Mouse (Mus musculus) midbrain, postnatal 0 days (tissue): ENCODE results near the gene Susd2. TPM values are rescaled to one million over a fixed set of nuclear protein-coding genes. Genes with fewer than 3 reads are reported as not detected.

Source experiments
- ATAC-seq: fragments of 200-750 bp; cut with Nextera tagmentation; 2 replicates; pipeline ENCODE4 v1.8.0; 2017; ENCODE audit warnings: moderate number of reproducible peaks, mild to moderate bottlenecking, moderate TSS enrichment, moderate library complexity; ENCODE audit not compliant: low FRiP score
- DNase-seq: peaks from one replicate; pipeline ENCODE4 v3.0.0-alpha.2; 2015; ENCODE audit warnings: low spot score
- H3K27ac ChIP-seq: fragments of 300-500 bp; sonication (generic); 2 replicates; pipeline ENCODE4 v1.5.1; 2014; ENCODE audit warnings: low read depth, mild to moderate bottlenecking, low read length, mixed read lengths
- H3K27me3 ChIP-seq: fragments of 300-500 bp; sonication (generic); 2 replicates; pipeline ENCODE4 v1.6.1; 2014; ENCODE audit warnings: low read length, control low read depth, mixed read lengths; ENCODE audit not compliant: insufficient read depth
- H3K36me3 ChIP-seq: fragments of 300-500 bp; sonication (generic); 2 replicates; pipeline ENCODE4 v1.6.1; 2014; ENCODE audit warnings: low read length, control low read depth, mixed read lengths; ENCODE audit not compliant: insufficient read depth
- H3K4me1 ChIP-seq: fragments of 300-500 bp; sonication (generic); 2 replicates; pipeline ENCODE4 v1.6.1; 2014; ENCODE audit warnings: mild to moderate bottlenecking, control low read depth, antibody characterized with exemption, low read length, mixed read lengths; ENCODE audit not compliant: insufficient read depth
- H3K4me2 ChIP-seq: fragments of 300-500 bp; sonication (generic); 2 replicates; pipeline ENCODE4 v1.6.1; 2014; ENCODE audit warnings: low read depth, mild to moderate bottlenecking, low read length, mixed read lengths; ENCODE audit not compliant: poor library complexity, severe bottlenecking
- H3K4me3 ChIP-seq: fragments of 300-500 bp; sonication (generic); 2 replicates; pipeline ENCODE4 v1.5.1; 2014; ENCODE audit warnings: low read depth, mild to moderate bottlenecking, low read length, moderate library complexity
- H3K9ac ChIP-seq: fragments of 300-500 bp; sonication (generic); replicated peaks from 2 replicates; pipeline ENCODE4 v1.6.1; 2014; ENCODE audit warnings: mild to moderate bottlenecking, low read length, moderate library complexity, mixed read lengths; ENCODE audit not compliant: poor library complexity, severe bottlenecking
- H3K9me3 ChIP-seq: fragments of 300-500 bp; sonication (generic); 2 replicates; pipeline ENCODE4 v1.6.1; 2016; ENCODE audit warnings: low read length, control low read depth
- CTCF ChIP-seq: IDR thresholded peaks from 2 replicates; pipeline ENCODE4 v1.5.1; 2016; ENCODE audit warnings: antibody characterized with exemption, mild to moderate bottlenecking
- WGBS: fragments of 180-500 bp; shearing (Covaris S2); extraction: QIAGEN DNeasy Blood & Tissue Kit; methylation state at CpG from one replicate; pipeline ENCODE4 v1.1.7; 2014; 5-methylcytosine and 5-hydroxymethylcytosine counted together
- polyA plus RNA-seq: library from polyadenylated mRNA; unstranded; fragments of >200 nt; fragmentation: Nextera tagmentation; extraction: Ambion mirVana; gene quantifications from 2 replicates; pipeline ENCODE4 v1.2.1, GENCODE M21; 2015
- total RNA-seq: library from RNA; depleted of rRNA; stranded (reverse); fragments of >200 nt; gene quantifications from 2 replicates; pipeline ENCODE4 v1.2.3, GENCODE M21; 2014

Gene Susd2
- total and polyA plus RNA-seq, 2 experiments from 2014 or later, result 4.8 to 7.8 TPM

GRCm38 (mm10) chr10:75635693-75636055, 8.1 kb downstream of the Susd2 start:
- Histone ChIP-seq H3K4me3 (no peak overlapping the region), H3K27ac (no peak overlapping the region), H3K9me3 (no peaks in the 10 kb centered on the region), H3K9ac (no peak overlapping the region), H3K4me1 (no peaks in the 10 kb centered on the region), H3K4me2 (no peak overlapping the region), H3K36me3 (no peaks in the 10 kb centered on the region), H3K27me3 (no peaks in the 10 kb centered on the region)
- TF ChIP-seq CTCF, result peak; percentile 86
- 5% methylated on average over 9 of the region's 9 CpGs for WGBS
- ATAC-seq, result no peak
- peak; percentile 79 for DNase-seq

GRCm38 (mm10) chr10:75635019-75635692, 8.7 kb downstream of the Susd2 start:
- Histone ChIP-seq H3K4me2 (no peak overlapping the region), H3K4me3 (no peak overlapping the region), H3K36me3 (no peaks in the 10 kb centered on the region), H3K4me1 (no peaks in the 10 kb centered on the region), H3K27me3 (no peaks in the 10 kb centered on the region), H3K27ac (no peak overlapping the region), H3K9ac (no peak overlapping the region), H3K9me3 (no peaks in the 10 kb centered on the region)
- ATAC-seq (no peak), DNase-seq (no peak)
- 67% methylated on average over 14 of the region's 14 CpGs for WGBS
- TF ChIP-seq CTCF, result no peak

- Histone ChIP-seq H3K36me3 (no peaks in the 10 kb centered on the region), H3K27ac (no peak overlapping the region), H3K4me1 (no peaks in the 10 kb centered on the region), H3K4me3 (no peak overlapping the region), H3K4me2 (no peak overlapping the region), H3K27me3 (no peaks in the 10 kb centered on the region), H3K9me3 (no peaks in the 10 kb centered on the region), H3K9ac (no peak overlapping the region)
- ATAC-seq (no peak), DNase-seq (no peak)
- WGBS, result 93% methylated on average over 8 of the region's 8 CpGs
- no peak for TF ChIP-seq CTCF
Observed at GRCm38 (mm10) chr10:75634610-75635009, 9.2 kb downstream of the Susd2 start.

GRCm38 (mm10) chr10:75633576-75634139, 10.2 kb downstream of the Susd2 start:
- Histone ChIP-seq H3K9ac (no peak overlapping the region), H3K27me3 (no peaks in the 10 kb centered on the region), H3K4me1 (no peaks in the 10 kb centered on the region), H3K36me3 (no peaks in the 10 kb centered on the region), H3K27ac (no peak overlapping the region), H3K4me2 (no peak overlapping the region), H3K4me3 (no peak overlapping the region), H3K9me3 (no peaks in the 10 kb centered on the region)
- 83% methylated on average over 11 of the region's 14 CpGs for WGBS
- TF ChIP-seq CTCF, result no peak
- no peak for DNase-seq
- ATAC-seq, result no peak

GRCm38 (mm10) chr10:75633048-75633447, 10.8 kb downstream of the Susd2 start:
- DNase-seq (no peak), ATAC-seq (peak; percentile 55; the same call in 1 of the 2 replicates)
- H3K36me3 ChIP-seq, result no peaks in the 10 kb centered on the region
- H3K27ac ChIP-seq, result no peak overlapping the region
- 80% methylated on average over 5 of the region's 5 CpGs for WGBS
- H3K9ac ChIP-seq, result no peak overlapping the region
- H3K27me3 ChIP-seq, result no peaks in the 10 kb centered on the region
- no peak overlapping the region for H3K4me3 ChIP-seq
- H3K4me2 ChIP-seq, result no peak overlapping the region
- H3K4me1 ChIP-seq, result no peaks in the 10 kb centered on the region
- H3K9me3 ChIP-seq, result no peaks in the 10 kb centered on the region
- no peak for TF ChIP-seq CTCF

- H3K27me3 ChIP-seq, result no peaks in the 10 kb centered on the region
- no peak for TF ChIP-seq CTCF
- H3K4me1 ChIP-seq, result no peaks in the 10 kb centered on the region
- DNase-seq (peak; percentile 40), ATAC-seq (no peak)
- 40% methylated on average over 5 of the region's 5 CpGs for WGBS
- no peaks in the 10 kb centered on the region for H3K9me3 ChIP-seq
- H3K4me3 ChIP-seq, result no peak overlapping the region
- no peak overlapping the region for H3K9ac ChIP-seq
- H3K36me3 ChIP-seq, result no peaks in the 10 kb centered on the region
- H3K27ac ChIP-seq, result no peak overlapping the region
- H3K4me2 ChIP-seq, result no peak overlapping the region
Observed at GRCm38 (mm10) chr10:75632633-75633032, 11.2 kb downstream of the Susd2 start.
